Mouse (Mus musculus) lung, embryonic 16.5 days (tissue): ENCODE measurements around the gene Pbx1. TPM values are rescaled to one million over a fixed set of nuclear protein-coding genes. Genes with fewer than 3 reads are reported as not detected.

Source experiments
- ATAC-seq: fragments of 200-750 bp; cut with Nextera tagmentation; 2 replicates; pipeline ENCODE4 v1.8.0; 2017; ENCODE audit warnings: low read depth, mild to moderate bottlenecking, moderate library complexity
- H3K27ac ChIP-seq: fragments of 300-500 bp; sonication (generic); 2 replicates; pipeline ENCODE4 v1.5.1; 2014; ENCODE audit warnings: mild to moderate bottlenecking, control low read depth, low read length
- H3K27me3 ChIP-seq: fragments of 300-500 bp; sonication (generic); 2 replicates; pipeline ENCODE4 v1.6.1; 2014; ENCODE audit warnings: low read depth, low read length, mixed read lengths; ENCODE audit not compliant: control insufficient read depth, insufficient read depth
- H3K36me3 ChIP-seq: fragments of 300-500 bp; sonication (generic); 2 replicates; pipeline ENCODE4 v1.6.1; 2014; ENCODE audit warnings: low read length; ENCODE audit not compliant: control insufficient read depth, insufficient read depth
- H3K4me1 ChIP-seq: fragments of 300-500 bp; sonication (generic); replicated peaks from 2 replicates; pipeline ENCODE4 v1.6.1; 2014; ENCODE audit warnings: low read length, mixed read lengths; ENCODE audit not compliant: control insufficient read depth, insufficient read depth
- H3K4me2 ChIP-seq: fragments of 300-500 bp; sonication (generic); 2 replicates; pipeline ENCODE4 v1.6.1; 2014; ENCODE audit warnings: low read depth, low read length, control low read depth
- H3K4me3 ChIP-seq: fragments of 300-500 bp; sonication (generic); 2 replicates; pipeline ENCODE4 v1.5.1; 2014; ENCODE audit warnings: mild to moderate bottlenecking, low read length, control low read depth
- H3K9ac ChIP-seq: fragments of 300-500 bp; sonication (generic); 2 replicates; pipeline ENCODE4 v1.6.1; 2014; ENCODE audit warnings: low read length, control low read depth
- H3K9me3 ChIP-seq: fragments of 300-500 bp; sonication (generic); 2 replicates; pipeline ENCODE4 v1.6.1; 2016; ENCODE audit warnings: low read length; ENCODE audit not compliant: control insufficient read depth
- WGBS: fragments of 180-500 bp; shearing (Covaris S2); extraction: QIAGEN DNeasy Blood & Tissue Kit; methylation state at CpG from one replicate; pipeline ENCODE4 v1.1.7; 2014; 5-methylcytosine and 5-hydroxymethylcytosine counted together
- polyA plus RNA-seq: library from polyadenylated mRNA; unstranded; fragments of >200 nt; fragmentation: Nextera tagmentation; extraction: Ambion mirVana; gene quantifications from 2 replicates; pipeline ENCODE4 v1.2.1, GENCODE M21; 2015

Pbx1 gene
- polyA plus RNA-seq, 1 experiment from 2014 or later = 34.3 TPM

DNA sequence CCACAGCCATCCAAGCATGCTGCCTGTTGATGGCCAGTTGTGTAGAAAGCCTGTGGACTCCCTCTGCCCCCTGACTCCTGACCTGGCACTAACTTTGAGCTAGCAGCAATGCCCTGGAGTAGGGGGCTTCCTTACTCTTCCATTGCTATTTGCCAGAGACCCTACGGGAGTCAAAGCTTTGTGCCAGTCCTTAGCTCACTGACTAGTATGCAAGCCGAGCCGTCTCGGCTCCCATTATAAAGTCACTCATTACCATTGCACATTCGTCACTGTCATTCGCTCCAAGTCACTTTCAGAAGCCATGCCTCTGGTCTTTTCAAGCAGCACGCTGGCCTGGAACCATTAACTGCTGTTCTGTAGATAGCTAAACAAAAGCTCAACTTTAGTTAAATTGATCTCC lies 173.2 kb downstream of the Pbx1 start:
- no peaks in the 10 kb centered on the region for H3K4me1 ChIP-seq
- H3K9ac ChIP-seq = no peak overlapping the region
- no peak overlapping the region for H3K4me2 ChIP-seq
- H3K9me3 ChIP-seq = no peaks in the 10 kb centered on the region
- ATAC-seq = no peak
- no peak overlapping the region for H3K27ac ChIP-seq
- WGBS = 61% methylated on average over 7 of the region's 7 CpGs
- no peaks in the 10 kb centered on the region for H3K36me3 ChIP-seq
- no peak overlapping the region for H3K4me3 ChIP-seq
- no peaks in the 10 kb centered on the region for H3K27me3 ChIP-seq

DNA sequence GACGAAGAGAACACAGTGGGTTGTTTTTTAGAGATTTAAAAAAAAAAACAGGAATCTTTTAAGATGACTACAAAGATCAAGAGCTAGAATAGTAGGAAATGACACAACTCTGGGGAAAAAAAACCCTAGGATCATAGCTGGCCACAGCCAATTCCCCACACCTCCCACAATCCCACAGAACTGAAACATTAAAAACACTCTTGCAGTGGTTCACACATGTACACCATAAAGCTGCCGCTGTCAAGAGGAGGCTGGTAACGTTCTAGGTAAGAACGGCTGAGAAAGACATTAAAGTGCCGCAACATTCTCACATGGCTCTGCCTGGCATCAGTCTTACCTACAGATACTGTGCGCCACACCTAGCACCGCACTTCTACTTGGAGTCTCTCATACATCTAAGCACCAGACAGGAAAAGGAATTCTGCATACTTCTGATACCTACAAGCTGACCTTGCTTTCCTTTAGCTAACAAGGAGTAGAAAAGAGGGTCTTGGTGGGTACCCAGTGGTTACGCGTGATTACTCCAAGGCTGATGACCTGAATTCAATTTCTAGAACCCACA lies 176.6 kb downstream of the Pbx1 start:
- Histone ChIP-seq H3K36me3 (no peaks in the 10 kb centered on the region), H3K4me1 (no peaks in the 10 kb centered on the region), H3K9ac (no peak overlapping the region), H3K4me2 (no peak overlapping the region), H3K27ac (no peak overlapping the region), H3K4me3 (no peak overlapping the region), H3K27me3 (no peaks in the 10 kb centered on the region), H3K9me3 (no peaks in the 10 kb centered on the region)
- 94% methylated on average over 9 of the region's 9 CpGs for WGBS
- ATAC-seq = no peak

DNA sequence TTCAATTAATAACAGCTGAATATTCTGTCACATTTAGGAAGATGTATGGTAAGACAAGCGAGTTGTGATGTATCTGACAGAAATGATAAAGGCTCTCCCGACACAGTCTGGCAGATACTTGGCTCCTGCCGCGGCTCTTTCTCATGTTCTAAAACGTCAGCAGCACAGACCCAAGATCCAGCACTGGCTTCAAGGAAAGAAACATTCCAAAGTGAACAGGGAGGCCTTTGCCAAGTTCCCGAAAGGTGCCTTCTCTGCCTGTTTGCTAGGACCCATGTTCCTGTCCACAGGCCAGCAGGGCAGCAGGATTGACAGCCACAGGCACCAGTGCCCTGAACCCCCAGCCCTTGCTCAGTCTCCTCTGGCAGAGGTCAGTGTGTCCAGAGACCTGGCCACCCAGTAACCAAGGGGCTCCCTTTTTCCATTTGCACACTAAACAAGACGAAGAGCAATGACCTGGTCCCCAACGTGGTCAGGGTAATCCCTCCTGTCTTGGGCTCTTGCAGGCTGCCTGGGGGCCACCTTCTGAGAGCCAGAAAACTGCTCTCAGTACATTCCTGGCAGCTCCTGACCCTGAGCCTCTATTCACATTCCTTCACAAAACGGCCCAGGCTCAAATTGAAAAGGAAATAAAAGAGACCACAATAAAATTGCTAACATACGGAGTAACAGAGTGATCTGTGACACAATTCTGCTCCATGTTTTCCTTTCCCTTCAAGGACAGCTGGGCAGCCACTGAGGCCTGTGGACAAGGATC lies 184.9 kb downstream of the Pbx1 start:
- no peaks in the 10 kb centered on the region for H3K27me3 ChIP-seq
- no peak overlapping the region for H3K4me3 ChIP-seq
- no peak overlapping the region for H3K9ac ChIP-seq
- no peaks in the 10 kb centered on the region for H3K36me3 ChIP-seq
- ATAC-seq = peak; percentile 68
- no peak overlapping the region; the same call in 1 of the 2 replicates for H3K4me2 ChIP-seq
- H3K4me1 ChIP-seq = peaks cover 20% of the 10 kb centered on the region
- H3K27ac ChIP-seq = peak overlapping the region; percentile 44
- H3K9me3 ChIP-seq = no peaks in the 10 kb centered on the region
- WGBS = 28% methylated on average over 10 of the region's 10 CpGs

DNA sequence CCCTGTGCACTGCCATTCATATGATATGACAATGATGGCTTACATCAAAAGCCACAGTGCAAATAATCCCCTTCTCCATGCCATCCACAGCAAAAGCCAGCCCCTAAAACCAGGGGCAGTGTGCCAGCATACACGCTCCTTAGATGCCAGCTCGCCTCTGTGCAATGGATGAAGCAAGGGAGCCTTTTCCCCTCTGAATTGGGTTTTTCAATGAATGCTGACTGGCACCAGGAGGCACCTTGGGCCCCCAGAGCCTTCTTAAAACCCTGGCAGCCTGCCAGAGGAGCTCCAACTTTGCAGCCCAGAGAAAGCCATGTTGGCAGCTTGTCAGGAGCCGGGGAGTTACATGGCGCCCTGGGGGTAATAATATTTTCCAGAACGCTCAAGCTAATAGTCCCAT lies 186.5 kb downstream of the Pbx1 start:
- no peaks in the 10 kb centered on the region for H3K9me3 ChIP-seq
- H3K9ac ChIP-seq = no peak overlapping the region
- no peak overlapping the region for H3K4me3 ChIP-seq
- H3K27me3 ChIP-seq = no peaks in the 10 kb centered on the region
- ATAC-seq = no peak
- H3K36me3 ChIP-seq = no peaks in the 10 kb centered on the region
- 56% methylated on average over 5 of the region's 5 CpGs for WGBS
- H3K27ac ChIP-seq = no peak overlapping the region
- H3K4me2 ChIP-seq = no peak overlapping the region
- H3K4me1 ChIP-seq = peaks cover 33% of the 10 kb centered on the region

DNA sequence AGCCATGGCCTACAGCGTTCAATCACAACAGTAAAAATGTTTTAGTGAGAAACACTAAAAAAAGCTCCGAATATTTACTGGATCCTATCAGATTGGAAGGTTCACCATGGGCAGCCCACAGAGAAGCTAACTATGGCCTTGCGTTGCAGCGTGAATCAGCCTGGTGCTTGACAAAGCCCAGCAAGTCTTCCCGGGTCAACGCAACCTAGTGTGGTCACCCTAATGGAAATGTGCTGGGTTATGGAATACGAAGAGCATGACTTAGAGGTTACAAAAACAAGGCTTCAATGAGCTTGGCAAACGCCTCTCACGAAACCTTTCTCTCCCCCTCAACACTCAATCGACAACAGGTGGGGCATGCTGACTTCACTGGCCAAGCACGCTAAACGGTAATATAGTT lies 188.3 kb downstream of the Pbx1 start:
- H3K4me3 ChIP-seq = no peak overlapping the region
- H3K4me2 ChIP-seq = no peak overlapping the region
- H3K4me1 ChIP-seq = peaks cover 35% of the 10 kb centered on the region
- no peak overlapping the region for H3K27ac ChIP-seq
- H3K27me3 ChIP-seq = no peaks in the 10 kb centered on the region
- H3K36me3 ChIP-seq = no peaks in the 10 kb centered on the region
- ATAC-seq = no peak
- H3K9me3 ChIP-seq = no peaks in the 10 kb centered on the region
- H3K9ac ChIP-seq = no peak overlapping the region
- WGBS = 77% methylated on average over 12 of the region's 12 CpGs

DNA sequence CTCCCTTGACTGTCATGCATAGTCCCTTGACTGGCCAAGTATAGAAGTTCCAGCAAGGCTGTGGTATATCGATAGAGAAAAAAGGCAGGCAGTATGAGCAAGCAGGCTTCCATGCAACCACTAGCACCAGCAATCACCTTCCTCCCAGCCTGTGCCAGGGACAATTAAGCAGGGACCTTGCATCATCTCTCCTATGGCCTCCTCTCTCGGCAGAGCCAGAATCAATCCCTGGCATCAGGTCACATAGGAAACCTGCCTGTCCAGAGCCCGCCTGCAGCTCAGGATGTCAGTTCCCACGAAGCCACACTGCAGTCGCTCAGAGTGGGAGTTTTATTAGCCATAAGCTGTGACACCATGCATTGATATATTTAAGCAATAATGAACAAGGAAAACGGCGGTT lies 189.0 kb downstream of the Pbx1 start:
- Histone ChIP-seq H3K27me3 (no peaks in the 10 kb centered on the region), H3K9ac (no peak overlapping the region), H3K36me3 (no peaks in the 10 kb centered on the region), H3K4me1 (peaks cover 35% of the 10 kb centered on the region), H3K4me2 (no peak overlapping the region), H3K9me3 (no peaks in the 10 kb centered on the region), H3K4me3 (no peak overlapping the region), H3K27ac (no peak overlapping the region)
- WGBS = 80% methylated on average over 7 of the region's 7 CpGs
- ATAC-seq = no peak

DNA sequence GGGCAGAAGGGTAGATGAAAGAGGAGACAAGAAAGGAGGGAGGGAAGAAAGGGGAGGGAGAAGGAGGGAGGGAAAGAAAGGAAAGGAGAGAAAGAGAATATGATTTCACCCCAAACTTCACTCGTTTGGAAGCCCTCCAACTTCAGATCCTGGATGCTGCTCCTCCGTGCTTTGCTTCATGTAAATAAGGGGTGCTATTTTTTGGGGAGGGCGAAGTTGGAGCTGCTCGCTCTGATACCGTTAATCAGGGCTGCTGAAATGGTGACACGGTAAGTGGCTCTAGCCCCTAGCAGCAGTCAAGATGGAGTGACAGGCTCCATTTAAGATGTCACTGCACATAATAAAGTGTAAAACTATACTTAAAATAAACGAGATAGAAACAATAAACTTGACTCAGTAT lies 190.8 kb downstream of the Pbx1 start:
- ATAC-seq = no peak
- Histone ChIP-seq H3K27ac (0 out of 2 replicates have a peak overlapping the region, but pooled peaks have one; percentile 13), H3K9ac (no peak overlapping the region), H3K27me3 (no peaks in the 10 kb centered on the region), H3K4me1 (peaks cover 23% of the 10 kb centered on the region), H3K4me3 (no peak overlapping the region), H3K36me3 (no peaks in the 10 kb centered on the region), H3K4me2 (no peak overlapping the region; the same call in 1 of the 2 replicates), H3K9me3 (no peaks in the 10 kb centered on the region)
- 28% methylated on average over 7 of the region's 7 CpGs for WGBS

DNA sequence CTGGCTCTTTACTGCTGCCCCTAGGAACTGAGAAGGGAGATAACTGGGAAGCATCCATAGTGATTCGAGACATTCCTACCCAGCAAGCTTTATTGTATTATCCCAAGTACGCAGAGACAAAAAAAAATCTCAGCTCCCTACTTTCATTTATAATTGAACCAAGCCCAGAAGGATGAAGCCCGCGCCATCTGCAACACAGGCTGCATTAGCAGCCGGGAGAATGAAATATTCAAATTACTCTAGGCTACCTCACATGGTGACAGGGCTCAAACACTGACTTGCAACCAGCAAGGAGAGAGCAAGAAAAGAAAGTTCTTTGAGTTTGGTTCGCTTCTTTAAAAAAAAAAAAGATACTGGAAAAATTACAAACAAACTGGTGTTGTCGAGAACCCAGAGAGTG lies 191.2 kb downstream of the Pbx1 start:
- ATAC-seq = no peak
- Histone ChIP-seq H3K4me3 (no peak overlapping the region), H3K9me3 (no peaks in the 10 kb centered on the region), H3K4me1 (peaks cover 22% of the 10 kb centered on the region), H3K9ac (no peak overlapping the region), H3K36me3 (no peaks in the 10 kb centered on the region), H3K27ac (no peak overlapping the region), H3K27me3 (no peaks in the 10 kb centered on the region), H3K4me2 (no peak overlapping the region)
- WGBS = 55% methylated on average over 7 of the region's 7 CpGs

DNA sequence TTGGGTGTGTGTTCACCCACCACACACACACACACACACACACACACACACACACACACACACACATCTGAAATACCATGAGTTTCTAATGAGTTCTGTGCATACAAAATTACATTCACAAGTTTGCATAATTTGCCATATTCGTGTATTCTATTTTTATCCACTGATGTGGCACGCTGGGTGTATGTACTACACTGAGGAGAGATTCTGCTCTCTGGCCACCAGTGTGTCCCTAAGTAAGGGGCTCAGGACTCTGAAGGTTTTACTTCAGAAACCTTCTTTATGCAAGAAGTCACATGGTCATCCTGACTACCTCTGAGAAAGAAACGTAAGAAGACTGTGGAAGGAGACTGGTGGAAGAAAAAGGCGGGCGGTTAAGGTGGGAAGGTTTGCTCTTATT lies 191.7 kb downstream of the Pbx1 start:
- H3K9me3 ChIP-seq = no peaks in the 10 kb centered on the region
- 80% methylated on average over 5 of the region's 5 CpGs for WGBS
- ATAC-seq = no peak
- no peak overlapping the region for H3K9ac ChIP-seq
- H3K27me3 ChIP-seq = no peaks in the 10 kb centered on the region
- peaks cover 18% of the 10 kb centered on the region for H3K4me1 ChIP-seq
- no peak overlapping the region for H3K4me3 ChIP-seq
- no peaks in the 10 kb centered on the region for H3K36me3 ChIP-seq
- H3K4me2 ChIP-seq = no peak overlapping the region
- no peak overlapping the region for H3K27ac ChIP-seq
